Mouse (Mus musculus): ENCODE data around the gene Nrp2.

Gene Nrp2

DNA sequence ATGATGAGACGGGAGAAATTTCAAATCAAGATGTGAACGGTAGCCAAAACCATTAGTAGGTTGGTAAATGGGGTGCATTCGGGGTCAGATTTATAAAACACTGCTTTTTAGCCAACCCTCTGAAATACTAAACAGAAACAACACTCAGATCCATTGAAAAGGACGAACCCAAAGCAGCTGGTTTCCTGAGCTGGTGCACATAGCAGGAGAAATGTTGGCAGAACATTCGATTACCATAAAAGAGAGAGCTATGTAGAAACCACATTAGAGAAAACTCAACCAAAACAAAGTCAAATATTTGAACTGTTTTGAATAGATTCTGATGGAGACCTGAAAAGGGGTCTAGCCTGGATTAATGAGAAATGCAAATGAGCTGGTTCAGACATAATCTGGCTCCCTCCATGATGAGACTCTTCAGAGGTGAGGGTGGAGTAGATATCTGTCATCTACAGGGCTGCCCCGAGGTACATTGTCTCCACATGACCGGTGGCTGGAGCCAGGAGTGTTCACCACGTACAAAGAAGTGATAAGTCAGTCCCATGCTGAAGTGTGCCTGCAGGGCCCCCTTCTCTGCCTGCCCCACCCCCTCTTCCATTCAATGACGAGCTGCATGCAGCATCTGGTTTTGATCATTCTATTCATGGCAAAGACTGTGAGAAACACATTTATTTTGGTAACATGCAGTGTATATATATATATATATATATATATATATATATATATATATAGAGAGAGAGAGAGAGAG lies 156.6 kb downstream of the Nrp2 start:
- no peak for ATAC-seq (ENCODE audit: low TSS enrichment)

DNA sequence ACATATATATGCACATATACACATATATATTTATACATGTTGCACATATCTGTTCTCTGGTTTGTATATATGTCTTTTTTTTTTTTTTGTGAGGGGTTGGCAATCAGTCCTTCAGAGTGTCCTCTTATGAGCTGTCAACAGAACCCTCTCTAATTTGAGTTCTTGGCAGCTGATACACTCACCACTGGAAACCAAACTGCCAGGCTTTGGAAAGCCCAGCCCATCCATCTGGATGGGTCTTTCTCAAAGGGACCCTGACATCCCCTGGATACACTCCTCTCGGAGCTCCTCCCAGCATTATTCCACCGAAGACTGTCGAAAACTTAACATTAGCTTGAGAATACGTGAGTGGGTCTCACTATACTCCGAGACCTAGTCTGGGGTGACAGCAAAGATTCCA lies 157.2 kb downstream of the Nrp2 start:
- no peak for ATAC-seq (ENCODE audit: low TSS enrichment)

- ATAC-seq (ENCODE audit: low TSS enrichment), result peak; percentile 62; the same call in 1 of the 2 replicates
Observed at GRCm38 (mm10) chr1:62860788-62861187, 157.7 kb downstream of the Nrp2 start.
